Mouse (Mus musculus) kidney, postnatal 4 days (tissue): ENCODE measurements around the gene Dnajc27.
A peak's percentile ranks its signal among the peaks of the same experiment; 100 is the strongest.

ENCODE experiments used
- DNase-seq, 2 experiments: peaks; one replicate each; pipeline ENCODE4 v3.0.0; 2021; ENCODE audit warnings: mixed read lengths in 2 of 2

The Dnajc27 gene

DNA sequence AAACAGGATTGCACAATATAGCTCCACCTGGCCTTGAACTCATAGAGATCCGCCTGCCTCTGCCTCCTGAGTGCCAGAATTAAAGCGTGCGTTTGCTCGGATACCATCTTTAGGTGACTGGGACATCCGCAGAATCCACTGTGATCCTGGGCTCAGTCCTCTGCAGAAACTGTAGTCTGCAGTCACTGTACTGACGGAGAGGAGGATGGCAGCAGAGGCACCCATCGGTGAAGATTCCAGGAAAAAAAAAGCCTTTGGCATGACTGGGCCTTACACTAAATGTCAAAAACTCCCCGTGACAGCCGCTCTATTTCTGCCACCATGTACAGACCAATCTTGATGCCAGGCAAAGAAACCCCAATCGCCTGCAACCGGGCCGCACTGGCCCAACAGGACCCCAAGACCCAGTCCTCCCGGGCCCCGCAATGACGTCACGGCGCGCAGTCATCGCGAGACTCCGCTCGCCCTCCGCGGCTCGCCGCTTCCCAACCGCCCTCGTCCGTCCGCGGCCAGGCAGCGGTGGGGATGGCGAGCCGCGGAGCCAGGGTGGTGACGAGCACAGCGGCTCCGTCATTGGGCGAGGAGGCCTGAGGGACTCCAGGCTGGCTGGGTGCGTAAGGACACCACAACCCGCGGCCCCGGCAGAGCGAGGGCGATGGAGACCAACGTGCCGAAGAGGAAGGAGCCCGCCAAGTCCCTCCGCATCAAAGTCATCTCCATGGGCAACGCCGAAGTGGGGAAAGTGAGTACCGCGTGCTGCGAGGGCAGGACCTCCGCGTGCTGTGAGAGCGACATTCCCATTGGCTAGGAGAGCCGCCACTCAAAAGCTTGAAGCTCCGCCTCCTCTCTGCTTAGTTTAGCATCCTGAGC is at the start of gene Dnajc27:
Gene Dnajc27 (plus strand): TSS at position 452 of the 870 bp plus-strand sequence.
- DNase-seq, result peak; percentile 97

DNA sequence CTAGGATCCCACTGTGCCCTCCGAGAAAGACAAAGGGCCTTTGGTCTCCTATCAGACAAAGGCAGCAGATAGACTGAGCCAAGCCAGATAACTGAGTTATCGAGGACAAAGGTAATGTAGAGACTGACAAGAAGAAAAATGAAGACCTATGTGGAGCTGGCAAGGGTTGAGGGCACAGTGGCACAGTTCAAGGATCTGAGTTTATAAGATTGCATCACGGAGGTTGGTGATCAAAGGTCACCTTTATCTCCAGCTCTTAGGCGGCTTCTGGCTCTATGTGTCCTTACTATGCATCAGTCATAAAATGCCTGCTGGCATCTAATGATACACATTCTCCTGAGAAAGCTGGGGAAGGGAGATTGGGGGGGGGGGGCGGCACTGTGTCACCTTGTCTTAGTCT is 46.2 kb upstream of the Dnajc27 start:
- DNase-seq, result no peak

DNA sequence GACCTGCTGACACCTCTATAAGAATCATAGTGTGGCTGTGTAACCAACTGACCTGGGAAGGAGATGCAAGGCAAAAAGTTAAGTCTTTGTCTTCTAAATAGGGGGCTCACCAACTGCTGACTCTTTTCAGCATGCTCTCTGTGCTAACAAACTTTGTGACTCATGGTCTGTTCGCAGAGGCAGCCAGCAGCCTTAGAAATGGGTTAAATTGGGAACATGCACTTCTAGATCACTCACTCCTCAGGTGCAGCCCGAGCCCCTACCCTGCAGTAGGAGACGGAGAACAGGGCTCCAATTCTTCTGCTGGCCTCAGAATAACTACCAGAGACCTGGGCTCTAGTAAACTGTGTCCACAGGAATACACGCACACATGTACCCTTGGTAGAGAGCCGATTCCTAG is 44.9 kb upstream of the Dnajc27 start:
- DNase-seq, result no peak

DNA sequence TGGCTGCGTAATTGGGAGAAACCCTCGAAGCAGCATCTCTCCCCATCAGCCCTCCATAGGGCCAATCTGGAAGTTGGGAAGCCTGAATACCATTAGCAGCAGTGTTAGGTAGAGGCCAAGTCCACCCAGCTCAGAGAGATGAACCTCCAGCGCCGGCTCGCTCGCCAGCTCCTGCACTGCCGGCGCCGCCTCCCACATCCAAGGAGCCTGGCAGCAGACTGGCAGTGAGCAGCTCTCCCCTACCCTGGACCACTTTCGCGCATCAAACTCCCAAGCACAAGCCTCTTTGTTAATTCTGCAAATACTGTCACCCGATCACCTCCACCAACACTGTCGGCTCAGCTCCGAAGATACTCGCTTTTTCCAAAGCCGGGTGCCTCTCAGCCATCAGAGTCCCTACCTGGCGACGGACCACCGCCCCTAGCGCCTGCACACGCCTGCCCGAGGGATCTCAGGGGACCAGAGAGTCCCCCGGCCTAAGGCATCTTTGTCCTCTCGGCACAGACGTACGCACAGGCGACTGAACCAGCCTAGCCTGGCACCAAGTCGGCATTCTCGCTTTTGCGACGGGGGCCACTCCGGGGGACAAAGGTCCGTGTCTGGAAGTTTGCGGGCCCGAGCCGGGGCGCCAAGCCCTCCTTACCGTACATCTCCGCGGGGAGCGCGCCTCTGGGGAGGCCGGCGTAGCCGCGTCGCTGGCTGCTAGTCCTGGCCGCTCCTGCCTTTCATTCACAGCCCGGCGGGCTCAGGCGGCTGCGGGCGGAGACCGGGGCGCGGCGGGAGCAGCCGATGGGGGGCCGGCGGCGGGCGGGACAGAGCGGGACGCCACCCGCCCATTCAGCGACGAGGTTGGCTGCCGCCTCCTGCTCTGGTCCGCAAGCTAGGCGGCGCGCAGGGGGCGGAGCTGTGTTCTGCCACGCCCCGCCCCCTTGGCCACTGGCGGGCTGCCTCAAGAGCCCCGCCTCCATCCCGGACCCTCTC is 44.0 kb upstream of the Dnajc27 start, which contains the start of gene Efr3b:
Gene Efr3b (minus strand): TSS at position 855 of the 981 bp plus-strand sequence.
- DNase-seq, result peak; percentile 87 to 91

DNA sequence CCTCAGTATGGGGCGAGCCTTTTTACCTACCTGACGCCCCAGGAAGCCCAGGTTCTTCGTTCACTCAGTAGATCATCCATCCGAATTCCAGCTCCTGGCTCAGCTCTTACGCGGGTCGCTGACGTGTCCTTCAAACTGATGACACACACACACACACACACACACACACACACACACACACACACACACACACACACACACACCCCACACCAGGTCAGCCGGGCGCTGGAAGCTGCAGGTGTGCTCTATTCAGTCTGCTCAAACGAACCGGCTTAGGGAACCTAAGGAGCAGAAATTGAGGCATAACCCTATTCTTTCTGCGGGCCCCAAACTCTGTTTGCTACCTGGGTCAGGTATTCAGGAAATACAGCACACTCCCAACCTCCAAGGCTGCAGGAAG is 43.3 kb upstream of the Dnajc27 start:
- no peak for DNase-seq

DNA sequence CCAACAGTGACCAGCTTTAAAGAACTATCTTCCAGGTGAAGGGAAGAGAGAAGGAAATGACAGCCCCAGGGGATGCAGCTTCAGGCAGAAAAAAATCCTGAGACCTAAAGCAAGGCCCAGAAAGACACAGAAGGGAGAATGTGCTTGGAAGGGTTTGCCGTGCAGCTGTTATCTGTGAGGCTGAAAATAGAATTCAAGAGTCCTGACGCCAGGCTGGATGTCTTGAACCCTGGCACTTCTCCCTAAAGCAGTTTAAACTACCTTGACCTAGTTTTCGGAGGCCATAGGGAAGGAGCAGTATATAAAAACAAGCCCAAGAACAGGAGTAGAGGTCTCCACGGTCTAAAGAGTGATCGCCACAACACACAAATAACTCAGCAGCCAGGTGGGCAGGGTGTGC is 40.0 kb upstream of the Dnajc27 start:
- no peak for DNase-seq

DNA sequence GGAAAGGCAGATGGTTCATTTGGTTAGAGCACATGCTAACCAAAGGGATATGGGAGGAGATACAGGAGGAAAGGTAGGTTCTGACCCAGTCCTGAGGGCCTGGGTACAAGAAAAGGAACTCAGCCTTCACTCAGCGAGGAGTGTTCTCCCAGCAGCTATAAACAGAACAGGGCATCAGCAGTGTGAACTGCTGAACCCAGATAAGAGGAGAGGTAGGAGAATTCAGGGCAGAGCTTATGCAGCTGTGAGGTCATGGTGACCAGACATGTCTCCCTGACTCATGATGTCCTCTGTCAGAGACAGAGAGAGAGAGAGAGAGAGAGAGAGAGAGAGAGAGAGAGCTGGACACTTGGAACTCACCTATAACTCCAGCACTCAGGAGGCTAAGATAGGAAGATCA is 36.4 kb upstream of the Dnajc27 start:
- DNase-seq, result no peak

DNA sequence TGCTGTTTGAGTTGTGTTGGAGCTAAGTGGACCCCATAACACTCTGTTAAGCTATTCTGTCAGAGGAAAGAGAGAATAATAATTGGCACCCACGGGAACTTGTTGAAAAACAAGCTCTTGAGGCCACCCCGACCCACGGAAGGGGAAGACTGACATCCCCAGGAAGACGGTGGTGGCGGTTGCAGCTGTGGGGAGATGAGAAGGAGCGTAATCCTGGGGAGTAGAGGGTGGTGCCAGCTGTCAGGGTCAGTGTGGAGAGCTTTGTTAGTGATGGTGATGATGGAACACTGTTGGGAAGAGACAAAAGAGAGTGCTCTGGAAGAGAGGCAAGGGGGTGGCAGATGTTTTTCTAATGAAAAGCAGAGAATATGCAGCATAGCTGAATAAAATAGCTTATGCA is 34.4 kb upstream of the Dnajc27 start:
- no peak for DNase-seq

DNA sequence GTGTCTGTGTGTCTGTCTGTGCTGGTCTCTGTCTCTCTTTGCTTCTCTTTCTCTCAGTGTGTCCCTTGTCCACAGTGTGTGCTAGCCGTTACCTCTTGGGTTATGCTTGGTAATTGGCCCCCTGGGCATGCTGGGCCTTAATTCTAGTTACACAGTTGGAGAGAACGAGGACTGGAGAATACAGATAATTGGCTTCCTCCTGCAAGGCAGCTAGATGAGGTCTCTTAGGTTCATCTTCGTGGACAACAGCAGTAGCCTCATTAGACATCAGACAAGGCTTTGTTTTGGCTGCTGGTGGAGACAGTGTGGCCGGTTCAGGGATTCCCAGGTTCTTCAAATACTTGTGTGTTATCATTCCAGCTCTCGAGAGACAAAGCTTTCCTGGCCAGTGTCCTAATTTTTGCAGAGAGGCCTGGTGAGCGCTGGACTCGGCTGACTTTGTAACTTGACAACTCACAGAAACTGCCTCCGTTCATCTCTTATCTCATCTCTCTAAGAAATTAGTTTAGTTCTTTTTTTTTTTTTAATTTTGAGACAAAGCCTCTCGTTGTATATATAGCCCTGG is 31.4 kb upstream of the Dnajc27 start:
- DNase-seq, result no peak

DNA sequence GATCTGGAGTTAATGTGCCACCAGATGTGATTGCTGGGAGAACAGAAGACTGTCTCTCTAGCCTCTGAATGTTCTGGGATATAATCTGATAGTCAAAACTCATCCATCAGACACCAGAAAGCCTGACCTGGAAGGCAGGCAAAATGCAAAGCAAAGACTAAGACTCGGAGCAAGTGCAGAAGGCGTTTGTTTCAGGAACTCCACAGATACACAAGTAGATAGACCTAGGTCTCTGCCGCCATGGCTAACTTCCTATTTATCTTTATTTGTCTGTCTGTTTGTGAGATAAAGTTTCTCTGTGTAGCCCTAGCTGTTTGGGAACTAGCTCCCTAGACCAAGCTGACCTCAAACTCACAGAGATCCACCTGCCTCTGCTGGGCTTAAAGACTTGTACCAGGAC is 28.7 kb upstream of the Dnajc27 start:
- DNase-seq, result no peak

DNA sequence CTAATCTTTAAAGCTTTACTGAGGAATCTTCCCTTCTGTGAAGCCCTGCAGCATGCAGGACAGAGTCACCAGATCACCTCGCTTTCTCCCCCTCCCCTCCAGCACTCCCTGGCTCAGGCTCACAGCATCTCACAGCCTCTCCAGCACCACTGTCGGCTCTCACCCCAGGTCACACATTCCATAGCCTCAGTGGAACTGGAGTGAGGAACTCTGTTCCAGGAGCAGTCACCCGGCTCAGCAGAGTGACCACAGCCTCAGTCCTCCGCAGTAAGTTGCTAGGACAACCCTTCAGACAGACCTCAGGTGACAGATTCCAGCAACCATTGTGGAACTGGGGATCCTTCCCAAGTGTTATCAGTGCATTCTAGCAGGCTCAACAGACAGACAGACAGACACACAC is 27.5 kb upstream of the Dnajc27 start:
- DNase-seq, result no peak

DNA sequence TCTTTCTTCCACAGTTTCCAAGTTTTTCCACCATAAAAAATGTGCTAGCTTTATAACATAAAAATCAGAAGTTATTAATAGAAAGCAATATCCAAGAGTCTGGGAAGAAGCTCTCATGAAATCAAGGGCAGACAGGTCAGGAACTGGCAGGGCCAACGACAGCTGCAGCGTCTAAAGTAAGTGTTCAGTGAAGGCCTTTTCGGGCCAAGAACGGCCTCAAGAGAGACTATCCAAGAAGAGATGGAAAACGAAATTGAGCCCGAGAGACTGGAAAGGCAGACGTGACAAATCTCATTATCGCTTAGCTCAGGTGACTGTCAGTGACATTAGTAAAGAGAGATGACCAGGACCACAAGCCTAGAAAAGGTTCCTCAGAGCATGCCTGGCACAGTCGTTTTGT is 24.1 kb upstream of the Dnajc27 start:
- no peak for DNase-seq

DNA sequence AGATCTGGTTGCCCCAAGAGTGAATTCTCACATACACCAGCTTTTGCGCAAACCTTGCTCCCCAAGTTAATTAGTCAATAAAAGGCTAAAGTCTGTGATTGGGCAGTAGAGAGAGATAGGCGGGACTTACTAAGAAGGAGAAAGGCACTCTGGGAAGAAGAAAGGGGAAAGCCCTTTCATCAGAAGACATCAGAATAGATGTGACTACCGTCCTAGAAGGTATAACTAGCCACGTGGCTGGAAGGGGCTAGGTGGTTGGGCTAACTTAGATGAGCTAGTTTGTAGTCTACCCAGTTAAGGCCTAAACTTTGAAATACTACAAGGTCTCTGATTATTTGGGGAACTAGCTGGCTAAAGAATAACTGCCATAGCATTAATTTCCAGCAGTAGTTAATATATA is 22.7 kb upstream of the Dnajc27 start:
- DNase-seq, result no peak

DNA sequence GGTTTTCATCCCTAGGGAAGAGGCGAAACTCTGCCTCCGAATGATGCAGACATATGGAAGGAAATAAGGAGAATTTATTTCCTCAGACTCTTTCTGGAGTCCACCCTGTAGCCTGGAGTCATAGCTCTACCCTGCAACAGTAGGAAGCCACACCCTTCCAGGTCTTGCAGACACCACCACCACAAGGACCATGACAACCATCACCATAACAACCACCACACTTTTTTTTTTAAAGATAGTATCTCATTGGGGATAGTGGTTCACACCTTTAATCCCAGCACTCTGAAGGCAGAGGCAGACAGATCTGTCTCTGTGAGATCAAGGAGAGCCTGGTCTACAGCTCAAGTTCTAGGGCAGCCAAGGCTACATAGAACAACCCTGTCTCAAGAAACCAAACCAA is 16.9 kb upstream of the Dnajc27 start:
- no peak for DNase-seq

DNA sequence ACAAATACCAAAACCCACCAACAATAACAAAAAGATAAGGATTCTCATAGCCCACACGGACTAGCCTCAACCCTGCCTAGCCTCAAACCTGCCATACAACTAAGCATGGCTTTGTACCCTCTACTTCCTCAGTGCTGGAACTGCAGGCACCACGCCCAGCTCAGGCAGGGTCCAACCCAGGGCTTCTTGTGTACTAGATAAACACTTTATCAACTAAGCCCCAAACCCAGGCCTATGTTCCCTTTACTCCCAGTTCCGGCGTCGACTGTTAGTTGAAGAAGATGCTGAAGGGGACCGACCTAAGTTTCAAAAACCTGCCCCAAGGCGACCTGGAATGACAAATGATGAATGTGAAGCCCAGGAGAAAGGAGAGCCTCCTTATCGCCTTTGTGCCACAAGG is 16.4 kb upstream of the Dnajc27 start:
- no peak for DNase-seq

DNA sequence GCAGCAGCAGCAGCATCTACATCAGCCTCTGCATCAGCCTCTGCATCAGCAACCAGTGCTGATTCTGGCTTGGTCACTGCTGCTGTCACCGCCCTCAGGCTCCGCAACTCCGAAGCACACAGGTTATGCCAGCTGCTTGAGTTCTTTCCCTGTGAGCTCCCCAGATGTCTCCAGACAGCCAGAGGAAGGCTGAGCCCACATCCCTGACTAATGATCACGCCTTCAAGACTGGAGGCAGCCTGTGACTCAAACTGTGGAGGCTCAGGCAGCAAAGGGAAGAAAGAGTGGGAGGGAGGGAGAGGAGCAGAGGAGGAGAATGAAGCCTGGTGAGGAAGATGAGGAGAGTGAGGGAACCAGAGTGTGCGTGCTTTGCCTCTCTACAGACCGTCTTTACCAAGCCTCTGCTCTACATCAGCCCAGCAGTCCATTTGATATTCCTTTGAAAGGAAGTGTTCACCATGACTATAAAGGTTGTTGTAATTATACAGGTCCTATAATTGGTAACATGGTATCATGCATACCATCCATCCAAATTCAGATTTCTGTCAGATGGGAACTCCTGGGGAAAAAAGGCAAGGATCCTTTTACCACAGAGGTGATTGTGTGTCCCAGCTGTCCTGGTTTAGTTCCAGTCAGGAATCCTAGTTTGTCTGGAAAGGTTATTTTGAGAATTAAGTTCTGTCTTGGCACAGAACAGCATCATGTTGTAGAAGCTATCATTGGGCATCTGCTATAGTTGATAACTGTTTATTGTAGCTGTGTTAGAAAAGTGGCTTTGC is 15.5 kb upstream of the Dnajc27 start:
- DNase-seq, result no peak

DNA sequence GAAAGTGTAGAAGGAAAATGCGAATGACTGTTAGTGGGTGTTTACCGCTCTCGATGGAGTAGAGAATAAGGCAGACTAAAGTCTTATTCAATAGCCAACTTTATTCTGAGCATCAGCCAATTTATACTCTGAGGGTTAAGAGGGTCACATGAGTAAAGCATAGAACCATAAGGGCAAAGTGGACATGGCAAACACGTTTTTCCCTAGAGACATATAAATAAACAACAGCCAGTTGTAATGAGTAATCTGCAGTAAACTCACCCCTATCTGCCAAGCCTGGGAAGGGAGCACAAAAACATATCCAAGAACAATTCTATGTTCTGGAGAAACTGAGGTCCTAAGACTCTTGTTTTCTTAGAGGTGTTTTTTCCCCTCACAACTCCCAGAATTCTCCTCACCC is 13.8 kb upstream of the Dnajc27 start:
- DNase-seq, result no peak

DNA sequence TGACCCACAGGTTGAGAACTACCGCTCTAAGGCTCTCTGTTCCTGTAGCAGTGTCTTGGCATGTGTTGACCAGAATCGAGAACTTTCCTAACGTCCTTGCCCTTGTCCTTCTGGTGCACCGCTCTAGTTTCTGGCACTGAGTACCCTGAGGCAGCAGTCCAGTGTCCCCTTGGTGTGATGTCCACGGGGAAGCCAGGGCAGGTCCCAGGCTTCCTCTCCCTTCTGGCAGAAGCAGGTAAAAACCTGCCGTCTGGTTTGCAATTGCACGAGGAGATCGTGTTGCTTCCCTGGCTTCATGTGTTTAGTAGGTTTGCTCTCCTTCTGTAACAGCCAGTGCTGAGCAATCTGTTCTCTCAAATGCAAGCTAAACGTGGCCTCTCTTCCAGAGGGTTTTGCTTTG is 10.7 kb upstream of the Dnajc27 start:
- no peak for DNase-seq

DNA sequence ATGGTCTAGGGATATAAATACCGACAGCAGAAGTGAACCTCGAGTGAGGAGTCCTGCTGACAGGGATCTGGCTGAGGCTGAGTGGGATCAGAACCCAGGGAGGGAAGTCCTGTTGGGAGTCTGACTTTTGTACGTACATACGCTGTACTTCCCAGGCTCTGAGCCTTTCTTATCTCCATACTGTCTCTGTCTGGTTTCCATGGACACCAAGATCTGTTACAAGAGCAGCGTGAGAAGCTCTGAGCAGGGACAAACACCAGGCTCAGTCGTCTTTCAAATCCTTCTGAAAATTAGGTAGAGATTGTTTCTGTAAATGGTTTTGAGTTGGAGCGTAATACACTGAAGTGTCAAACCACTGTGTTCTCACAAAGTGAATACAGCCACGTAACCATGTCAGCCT is 7.0 kb upstream of the Dnajc27 start:
- DNase-seq, result no peak

DNA sequence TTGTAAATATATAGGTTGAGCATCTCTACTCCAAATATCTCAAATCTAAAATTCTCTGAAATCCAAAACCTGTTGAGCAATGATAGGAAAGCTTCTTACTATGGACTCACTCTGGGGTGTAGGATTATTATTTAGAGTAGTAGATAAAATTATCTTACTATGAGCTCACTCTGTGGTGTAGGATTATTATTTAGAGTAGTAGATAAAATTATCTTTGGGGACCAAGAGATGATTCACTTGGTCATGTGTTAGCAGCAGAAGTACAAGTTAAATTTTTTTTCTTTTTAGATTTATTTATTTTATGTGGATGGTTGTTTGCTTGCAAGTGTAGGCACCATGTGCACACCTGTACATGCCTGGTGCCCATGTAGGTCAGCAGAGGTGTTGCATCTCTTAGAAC is 6.0 kb upstream of the Dnajc27 start:
- no peak for DNase-seq

DNA sequence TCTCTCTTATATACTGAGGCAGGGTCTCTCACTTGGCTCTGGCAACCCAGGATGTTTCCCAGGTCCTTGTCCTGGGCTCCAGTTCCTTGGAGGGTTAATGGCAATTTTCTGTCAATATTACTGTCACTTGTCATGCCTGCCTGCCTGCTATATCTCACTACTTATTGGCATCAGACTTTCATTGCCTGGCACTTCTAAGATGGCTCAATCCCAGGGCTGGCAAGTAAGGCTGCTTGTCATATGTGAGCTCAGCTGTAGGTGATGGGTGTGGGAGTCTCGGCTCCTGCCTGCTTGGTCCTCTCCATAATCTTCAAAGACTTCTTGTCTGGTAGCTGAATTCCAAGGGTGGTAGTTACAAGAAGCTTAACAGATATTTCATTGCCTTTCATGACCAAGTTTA is 4.3 kb upstream of the Dnajc27 start:
- DNase-seq, result no peak

DNA sequence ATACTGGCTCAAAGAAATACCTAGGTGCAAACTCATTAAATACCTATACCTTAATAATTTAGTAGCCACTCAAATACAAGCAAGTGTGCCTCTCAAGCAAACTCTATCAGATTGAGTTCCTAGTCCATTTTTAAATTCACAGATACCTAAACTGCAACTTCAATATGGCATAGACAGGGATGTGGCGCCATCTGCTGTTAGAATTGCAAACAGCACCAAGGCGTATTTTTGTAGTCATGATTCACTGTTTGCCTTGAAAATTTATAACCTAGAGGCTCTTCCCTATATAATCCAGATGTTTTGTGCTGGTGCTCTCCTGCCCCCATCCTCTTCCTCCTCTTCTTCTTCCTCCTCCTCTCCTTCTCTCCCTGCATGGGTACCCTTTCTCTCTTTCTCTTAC is 2.1 kb upstream of the Dnajc27 start:
- DNase-seq, result peak; percentile 87 to 90

DNA sequence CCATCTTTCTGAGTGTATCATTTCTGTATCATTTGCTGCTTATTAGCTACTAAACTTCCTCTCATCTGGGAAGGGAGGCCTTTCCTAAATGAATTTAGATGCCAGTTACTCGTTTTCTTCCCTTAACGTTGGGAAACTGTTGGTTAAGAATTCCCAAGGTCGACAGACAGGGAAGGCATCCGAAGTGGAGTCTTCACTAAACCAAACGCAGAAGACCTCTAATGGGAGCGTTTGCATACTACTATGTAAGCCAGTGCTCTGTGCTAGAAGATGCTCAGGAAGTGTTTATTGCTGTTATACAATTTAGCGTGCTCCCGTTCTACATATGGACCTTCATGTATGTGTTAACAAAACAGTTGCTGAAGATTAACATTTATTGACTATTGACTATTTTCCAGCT is 1.1 kb downstream of the Dnajc27 start:
- no peak for DNase-seq
